Mouse (Mus musculus): Measurements from ENCODE around the gene Iqcf3.
"Not testable (repeated sequence)": the region's sequence is repeated elsewhere in the genome, so short reads cannot be mapped to it uniquely, and the experiment has no call there.

Iqcf3 gene

DNA sequence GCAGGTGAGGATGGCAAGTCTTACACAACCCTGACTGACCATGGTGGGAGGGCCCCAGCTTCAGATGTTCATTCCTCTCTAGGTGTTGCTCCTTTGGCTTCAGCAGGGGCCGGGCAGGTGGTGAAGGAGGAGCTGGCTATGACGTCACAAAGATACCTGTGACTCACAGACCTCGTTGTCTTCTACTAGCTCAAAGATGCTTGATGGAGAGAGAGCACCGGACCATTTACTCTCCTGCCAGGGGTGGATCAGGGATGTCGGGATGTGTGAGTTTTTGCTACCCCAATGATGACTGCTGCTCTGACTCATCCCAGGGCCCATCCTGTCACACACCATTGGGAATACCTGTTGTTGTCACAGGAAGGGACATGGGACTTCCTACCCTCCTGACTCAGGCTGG, at the start of gene Iqcf3:
Gene Iqcf3, minus strand, starts transcription at position 101 of the 400 bp plus-strand sequence.
- DNase-seq (ENCODE audit: low read depth, low spot score), result no peak

GRCm38 (mm10) chr9:106610727-106611126, 49.3 kb upstream of the Iqcf3 start:
- no peak for DNase-seq (ENCODE audit: low read depth, low spot score)

DNA sequence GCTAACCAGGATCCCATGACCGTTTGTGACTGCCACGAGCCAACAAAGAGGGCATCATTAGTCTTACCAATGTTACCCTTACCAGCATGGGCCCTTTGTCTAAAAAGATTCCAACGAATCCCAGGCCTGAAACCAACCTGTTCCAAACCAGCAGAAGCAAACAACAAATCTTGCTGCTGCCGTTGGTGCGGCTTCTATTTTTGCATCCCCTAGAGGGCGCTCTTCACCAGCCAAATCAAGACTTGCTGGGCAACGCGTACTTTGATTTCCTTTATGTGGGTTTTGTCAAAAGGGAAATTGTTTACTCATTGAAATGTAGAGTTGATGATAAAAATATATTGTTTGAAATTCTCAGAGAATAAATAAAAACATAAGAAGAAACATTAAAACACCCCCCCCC, 39.1 kb upstream of the Iqcf3 start:
- peak; percentile 4 for DNase-seq (ENCODE audit: low read depth, low spot score)

DNA sequence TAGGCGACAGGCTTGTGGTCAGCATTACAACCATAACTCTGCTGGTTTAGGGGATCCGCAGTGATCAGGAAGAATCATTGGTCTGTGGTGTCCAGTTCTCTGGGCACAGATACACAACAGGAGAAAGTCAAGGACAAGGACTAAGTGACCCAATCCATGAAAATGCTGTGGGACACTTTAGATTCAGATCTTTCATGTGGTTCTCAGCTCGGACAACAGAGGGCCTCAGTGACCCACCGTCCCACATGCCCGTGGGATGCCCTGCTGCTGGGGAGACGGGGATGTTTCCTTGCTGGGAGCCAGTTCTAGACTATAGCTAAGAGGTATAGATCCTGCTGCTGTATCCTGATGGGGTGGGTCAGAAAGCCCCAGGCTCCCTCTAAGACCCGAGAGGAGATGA, 37.0 kb upstream of the Iqcf3 start:
- DNase-seq (ENCODE audit: low read depth, low spot score), result no peak

- DNase-seq (ENCODE audit: low read depth, low spot score), result no peak
Measured at GRCm38 (mm10) chr9:106595836-106596235, 34.4 kb upstream of the Iqcf3 start.

DNA sequence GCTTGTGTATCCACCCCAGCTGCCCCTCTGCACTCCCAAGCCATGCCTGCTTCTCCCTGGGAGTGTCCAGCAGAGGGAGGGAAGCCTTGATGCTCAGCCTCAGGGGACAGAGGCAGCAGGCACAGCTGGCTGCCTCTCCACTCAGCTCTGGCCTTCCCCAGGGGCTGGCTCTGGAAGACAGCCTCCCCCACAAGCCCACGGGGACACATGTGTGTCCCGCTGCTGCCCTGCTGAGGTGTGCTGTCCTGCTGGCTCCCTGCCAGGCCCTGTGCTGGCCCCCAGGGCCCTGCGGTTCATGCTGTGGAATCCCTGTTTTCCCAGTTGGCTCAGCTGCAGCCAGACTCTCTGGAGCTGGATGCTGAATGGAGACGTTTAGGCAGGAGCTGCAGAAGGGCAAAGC, 34.0 kb upstream of the Iqcf3 start:
- not testable (repeated sequence) for DNase-seq (ENCODE audit: low read depth, low spot score)

- no peak for DNase-seq (ENCODE audit: low read depth, low spot score)
Measured at GRCm38 (mm10) chr9:106592158-106592557, 30.7 kb upstream of the Iqcf3 start.

DNA sequence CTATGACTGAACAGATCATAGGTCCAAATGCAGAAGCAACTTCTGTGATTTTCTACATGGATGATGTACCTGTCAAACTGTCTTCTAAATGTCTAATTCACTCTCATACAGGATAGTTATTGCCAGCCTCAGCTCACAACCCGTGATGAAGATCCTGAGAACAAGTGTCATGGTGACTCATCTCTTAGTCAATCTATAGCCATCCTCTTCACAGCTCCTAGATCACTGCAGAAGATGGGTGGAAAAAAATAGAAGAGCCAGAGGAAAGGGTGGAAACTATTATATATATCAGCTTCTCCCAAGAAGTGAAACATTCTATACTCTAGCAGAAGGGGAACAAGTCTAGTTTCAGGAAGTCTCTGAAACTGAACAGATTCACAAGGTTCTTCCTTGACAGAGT, 21.1 kb upstream of the Iqcf3 start:
- no peak for DNase-seq (ENCODE audit: low read depth, low spot score)

- DNase-seq (ENCODE audit: low read depth, low spot score), result no peak
Measured at GRCm38 (mm10) chr9:106580016-106580415, 18.6 kb upstream of the Iqcf3 start.

GRCm38 (mm10) chr9:106576112-106576511, 14.7 kb upstream of the Iqcf3 start:
- no peak for DNase-seq (ENCODE audit: low read depth, low spot score)

DNA sequence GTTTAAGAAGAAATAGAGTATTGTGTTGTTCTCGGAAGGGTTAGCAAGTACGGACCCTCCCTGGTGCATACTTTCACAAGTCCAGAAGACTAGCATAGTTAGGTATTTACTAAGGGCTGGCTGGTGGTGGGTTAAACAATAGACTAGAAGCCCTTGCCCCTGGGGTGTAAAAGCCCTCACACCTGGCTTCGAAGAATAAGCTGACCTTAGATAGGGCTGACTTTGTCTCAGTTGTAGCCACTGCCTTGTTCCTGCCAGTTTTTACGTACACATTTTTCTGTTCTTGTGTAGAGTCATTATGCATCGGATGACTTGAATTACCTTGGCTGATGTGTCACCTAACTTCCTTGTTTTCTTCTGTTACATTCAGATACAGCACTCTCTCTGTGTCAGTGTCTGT, 11.9 kb upstream of the Iqcf3 start:
- no peak for DNase-seq (ENCODE audit: low read depth, low spot score)

- DNase-seq (ENCODE audit: low read depth, low spot score), result no peak
Measured at GRCm38 (mm10) chr9:106572186-106572585, 10.8 kb upstream of the Iqcf3 start.

DNA sequence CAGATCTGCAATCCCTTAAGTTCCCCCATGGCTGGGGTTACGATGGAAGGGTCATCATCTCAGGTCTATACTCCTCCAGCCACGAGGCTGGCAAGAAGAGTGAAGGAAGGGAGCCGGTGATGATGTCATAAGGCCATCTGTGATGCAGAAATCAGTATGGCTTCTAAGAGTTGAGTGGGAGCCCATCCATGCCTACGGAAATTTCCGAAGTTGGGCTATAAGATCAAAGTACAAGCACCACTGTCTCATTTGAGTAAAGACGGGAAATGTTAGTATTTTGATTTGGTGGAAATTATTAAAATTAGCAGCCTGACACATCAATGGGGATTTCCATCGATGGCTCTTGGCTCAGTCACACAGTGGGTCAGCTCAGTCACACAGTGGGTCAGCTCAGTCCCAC, 9.5 kb upstream of the Iqcf3 start, which contains the start of gene Iqcf4:
Gene Iqcf4, minus strand, starts transcription at position 101 of the 400 bp plus-strand sequence.
- DNase-seq (ENCODE audit: low read depth, low spot score), result no peak

DNA sequence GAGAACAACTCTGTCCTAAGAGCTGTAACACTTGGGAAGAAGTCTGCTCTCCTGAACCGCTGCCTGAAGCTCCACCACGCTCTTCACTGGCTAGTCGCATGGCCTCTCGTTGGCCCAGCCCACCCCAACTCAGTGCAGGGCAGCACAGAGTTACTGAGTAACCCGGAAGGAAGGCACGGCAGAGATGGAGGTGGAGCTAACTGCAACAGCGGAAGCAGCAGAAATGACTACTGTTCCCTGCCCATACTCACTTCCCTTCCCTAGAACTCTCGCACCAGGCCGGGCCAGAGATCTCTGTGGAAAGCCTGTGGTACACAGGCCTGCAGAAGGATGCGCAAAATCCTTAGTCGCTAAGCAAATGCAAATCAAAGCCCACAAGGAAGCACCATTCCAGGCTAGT, 5.0 kb upstream of the Iqcf3 start:
- no peak for DNase-seq (ENCODE audit: low read depth, low spot score)

DNA sequence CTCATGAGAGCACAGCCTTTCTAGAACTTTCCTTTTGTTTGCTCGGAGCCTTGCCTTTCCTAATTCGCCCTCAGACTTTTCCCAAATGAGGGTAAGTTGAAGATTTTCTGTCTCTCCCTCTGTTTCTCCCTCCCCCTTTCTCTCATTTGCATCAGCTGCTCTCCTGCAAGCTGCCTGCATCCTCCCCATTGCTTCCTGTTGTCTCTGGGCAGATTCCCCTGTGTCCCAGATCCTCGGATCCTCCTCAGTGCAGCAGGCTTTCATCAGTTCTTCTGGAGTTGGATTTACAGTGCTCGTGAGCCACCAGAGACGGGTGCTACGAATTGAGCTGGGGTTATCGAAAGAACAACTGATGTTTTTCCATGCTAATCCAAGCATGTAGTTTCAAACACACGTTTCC, 2.6 kb upstream of the Iqcf3 start:
- DNase-seq (ENCODE audit: low read depth, low spot score), result no peak

GRCm38 (mm10) chr9:106562291-106562690, 860 bp upstream of the Iqcf3 start:
- DNase-seq (ENCODE audit: low read depth, low spot score), result no peak

- no peak for DNase-seq (ENCODE audit: low read depth, low spot score)
Measured at GRCm38 (mm10) chr9:106534975-106535374, 26.5 kb downstream of the Iqcf3 start.

- DNase-seq (ENCODE audit: low read depth, low spot score), result no peak
Measured at GRCm38 (mm10) chr9:106534296-106534695, 27.1 kb downstream of the Iqcf3 start.

DNA sequence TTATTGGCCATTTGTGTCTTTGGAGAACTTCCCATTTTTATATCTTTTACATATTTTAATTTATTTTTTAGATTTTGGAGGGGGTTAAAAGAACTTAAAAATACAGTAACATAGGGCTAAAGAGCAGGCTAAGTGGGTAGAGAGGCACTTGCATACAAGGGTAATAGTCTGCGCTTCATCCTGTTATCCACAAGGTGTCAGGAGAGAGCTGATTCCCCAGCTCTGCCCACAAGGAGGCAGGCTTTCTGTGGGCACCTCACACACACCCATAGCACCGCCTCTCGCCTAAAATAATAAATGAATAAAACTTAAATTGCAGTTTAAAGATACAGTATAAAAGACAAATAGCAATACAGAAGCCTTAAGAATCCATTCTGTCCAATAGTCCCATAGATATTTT, 29.6 kb downstream of the Iqcf3 start:
- peak; percentile 2 for DNase-seq (ENCODE audit: low read depth, low spot score)

GRCm38 (mm10) chr9:106519909-106520308, 41.5 kb downstream of the Iqcf3 start:
- DNase-seq (ENCODE audit: low read depth, low spot score), result no peak

DNA sequence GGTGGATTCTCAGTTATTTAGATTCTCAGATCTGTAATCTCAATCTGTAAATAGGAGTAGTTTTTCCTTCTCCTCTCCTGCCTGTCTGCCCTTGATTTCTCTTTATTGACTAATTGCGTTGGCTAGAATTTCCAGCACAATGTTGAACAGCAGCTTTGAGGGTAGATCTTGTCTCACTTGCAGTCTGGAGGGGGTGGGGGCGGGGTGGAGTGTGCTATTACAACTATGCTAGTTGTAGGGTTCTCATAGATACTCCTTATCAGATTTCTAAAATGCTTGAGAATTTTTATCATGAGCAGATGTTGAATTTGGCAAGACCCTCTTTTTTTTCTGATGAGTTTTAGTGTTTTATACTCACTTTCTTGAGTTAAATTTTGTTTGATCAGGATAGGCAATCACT, 42.0 kb downstream of the Iqcf3 start:
- no peak for DNase-seq (ENCODE audit: low read depth, low spot score)

- DNase-seq (ENCODE audit: low read depth, low spot score), result no peak
Measured at GRCm38 (mm10) chr9:106514273-106514672, 47.2 kb downstream of the Iqcf3 start, which contains the start of gene Iqcf5. TSS of gene Iqcf5 (plus strand) at chr9:106514573.

DNA sequence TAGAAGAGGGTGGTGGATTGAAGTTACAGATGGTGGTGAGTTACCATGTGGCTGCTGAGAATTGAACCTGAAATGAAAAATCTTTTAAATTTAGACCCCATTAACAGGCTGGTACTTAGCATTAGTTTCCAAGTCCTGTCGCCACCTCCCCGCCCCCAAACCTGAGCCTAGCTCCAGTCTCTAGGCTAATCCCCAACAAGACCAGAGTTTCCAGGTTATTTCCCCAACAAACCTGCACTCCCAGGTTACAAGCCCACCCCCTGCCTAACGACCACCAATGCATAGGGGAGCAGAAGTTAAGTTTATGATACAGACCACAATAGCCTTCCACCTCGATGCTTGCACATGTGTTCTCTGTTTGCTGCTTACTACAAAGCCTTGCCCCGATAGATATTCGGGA, 47.9 kb downstream of the Iqcf3 start:
- DNase-seq (ENCODE audit: low read depth, low spot score), result no peak

- DNase-seq (ENCODE audit: low read depth, low spot score), result no peak
Measured at GRCm38 (mm10) chr9:106512729-106513450, 48.5 kb downstream of the Iqcf3 start.
